Mouse (Mus musculus) heart, embryonic 10.5 days (tissue): ENCODE measurements around the gene Ctsf. TPM values are rescaled to one million over a fixed set of nuclear protein-coding genes. Genes with fewer than 3 reads are reported as not detected.
A peak's percentile ranks its signal among the peaks of the same experiment; 100 is the strongest.

Experiments
- DNase-seq: peaks from one replicate; pipeline ENCODE4 v3.0.0-alpha.2; 2017; ENCODE audit warnings: low spot score
- H3K27ac ChIP-seq: fragments of 300-500 bp; sonication (generic); 2 replicates; pipeline ENCODE4 v1.5.1; 2016; ENCODE audit warnings: mild to moderate bottlenecking
- H3K27me3 ChIP-seq: fragments of 300-500 bp; sonication (generic); 2 replicates; pipeline ENCODE4 v1.6.1; 2016; ENCODE audit warnings: mild to moderate bottlenecking; ENCODE audit not compliant: poor library complexity, insufficient read depth, severe bottlenecking
- H3K36me3 ChIP-seq: fragments of 300-500 bp; sonication (generic); 2 replicates; pipeline ENCODE4 v1.6.1; 2016; ENCODE audit warnings: mild to moderate bottlenecking, moderate library complexity
- H3K4me1 ChIP-seq: fragments of 300-500 bp; sonication (generic); 2 replicates; pipeline ENCODE4 v1.6.1; 2016; ENCODE audit warnings: mild to moderate bottlenecking
- H3K4me3 ChIP-seq: fragments of 300-500 bp; sonication (generic); 2 replicates; pipeline ENCODE4 v1.5.1; 2016; ENCODE audit warnings: mild to moderate bottlenecking, moderate library complexity
- H3K9me3 ChIP-seq: fragments of 300-500 bp; sonication (generic); 2 replicates; pipeline ENCODE4 v1.6.1; 2016; ENCODE audit warnings: mild to moderate bottlenecking, moderate library complexity
- WGBS: fragments of 180-500 bp; shearing (Covaris S2); methylation state at CpG from one replicate; pipeline ENCODE4 v1.1.7; 2016; 5-methylcytosine and 5-hydroxymethylcytosine counted together
- polyA plus RNA-seq: library from polyadenylated mRNA; unstranded; fragments of >200 nt; fragmentation: Nextera tagmentation; extraction: Ambion mirVana; gene quantifications from 2 replicates; pipeline ENCODE4 v1.2.1, GENCODE M21; 2016

The Ctsf gene
- polyA plus RNA-seq, 1 experiment from 2014 or later = 30.3 TPM

GRCm38 (mm10) chr19:4833977-4834376 lies 21.0 kb upstream of the Ctsf start:
- 86% methylated on average over 8 of the region's 8 CpGs for WGBS
- peaks cover 33% of the 10 kb centered on the region; the same call in 1 of the 2 replicates for H3K36me3 ChIP-seq

GRCm38 (mm10) chr19:4836096-4836495 lies 18.8 kb upstream of the Ctsf start:
- no peaks in the 10 kb centered on the region for H3K9me3 ChIP-seq
- peaks cover 26% of the 10 kb centered on the region; the same call in 1 of the 2 replicates for H3K36me3 ChIP-seq
- H3K27ac ChIP-seq = no peak overlapping the region
- 85% methylated on average over 2 of the region's 2 CpGs for WGBS
- H3K27me3 ChIP-seq = peaks cover 15% of the 10 kb centered on the region
- no peak for DNase-seq
- H3K4me3 ChIP-seq = no peak overlapping the region
- peaks cover 15% of the 10 kb centered on the region; the same call in 1 of the 2 replicates for H3K4me1 ChIP-seq

More at GRCm38 (mm10) chr19:4833977-4834376, 21.0 kb upstream of the Ctsf start:
- Histone ChIP-seq H3K27ac (no peak overlapping the region), H3K27me3 (no peaks in the 10 kb centered on the region), H3K4me1 (peaks cover 9% of the 10 kb centered on the region; the same call in 1 of the 2 replicates), H3K4me3 (no peak overlapping the region), H3K9me3 (no peaks in the 10 kb centered on the region)
- no peak for DNase-seq

GRCm38 (mm10) chr19:4837049-4837448 lies 17.9 kb upstream of the Ctsf start:
- H3K4me1 ChIP-seq = peaks cover 15% of the 10 kb centered on the region; the same call in 1 of the 2 replicates
- DNase-seq = no peak
- H3K4me3 ChIP-seq = no peak overlapping the region
- H3K27ac ChIP-seq = no peak overlapping the region
- H3K36me3 ChIP-seq = peaks cover 23% of the 10 kb centered on the region; the same call in 1 of the 2 replicates
- peaks cover 24% of the 10 kb centered on the region for H3K27me3 ChIP-seq
- WGBS = 94% methylated on average over 6 of the region's 6 CpGs
- no peaks in the 10 kb centered on the region for H3K9me3 ChIP-seq

- H3K4me1 ChIP-seq = peaks cover 15% of the 10 kb centered on the region; the same call in 1 of the 2 replicates
These were observed 16.3 kb upstream of the Ctsf start for GRCm38 (mm10) chr19:4838526-4839140.

GRCm38 (mm10) chr19:4839149-4839548 lies 15.8 kb upstream of the Ctsf start, which contains the start of the genes Ccs and Ccdc87:
TSS of gene Ccs (minus strand) at chr19:4839332.
TSS of gene Ccdc87 (plus strand) at chr19:4839366.
- H3K27me3 ChIP-seq = peaks cover 28% of the 10 kb centered on the region
- peak within 1 kb of the TSS; percentile 86 for H3K27ac ChIP-seq
- H3K36me3 ChIP-seq = peaks cover 6% of the 10 kb centered on the region; the same call in 1 of the 2 replicates
- DNase-seq = peak; percentile 98
- WGBS = under 1% methylated on average over 25 of the region's 25 CpGs
- H3K4me1 ChIP-seq = peaks cover 15% of the 10 kb centered on the region; the same call in 1 of the 2 replicates
- no peaks in the 10 kb centered on the region for H3K9me3 ChIP-seq
- peak within 1 kb of the TSS; percentile 70 for H3K4me3 ChIP-seq

More at GRCm38 (mm10) chr19:4838526-4839140, 16.3 kb upstream of the Ctsf start:
- H3K9me3 ChIP-seq = no peaks in the 10 kb centered on the region
- H3K27me3 ChIP-seq = peaks cover 28% of the 10 kb centered on the region
- no peak for DNase-seq
- H3K36me3 ChIP-seq = peaks cover 9% of the 10 kb centered on the region; the same call in 1 of the 2 replicates
- WGBS = 36% methylated on average over 10 of the region's 10 CpGs
- H3K4me3 ChIP-seq = peak overlapping the region; percentile 70
- H3K27ac ChIP-seq = peak overlapping the region; percentile 86

GRCm38 (mm10) chr19:4840848-4841247 lies 14.1 kb upstream of the Ctsf start:
- 73% methylated on average over 9 of the region's 9 CpGs for WGBS
- peaks cover 28% of the 10 kb centered on the region for H3K27me3 ChIP-seq
- H3K36me3 ChIP-seq = 0 out of 2 replicates have a peak, but pooled peaks cover 2% of the 10 kb centered on the region
- H3K4me3 ChIP-seq = no peak overlapping the region
- peaks cover 15% of the 10 kb centered on the region; the same call in 1 of the 2 replicates for H3K4me1 ChIP-seq
- DNase-seq = no peak
- no peaks in the 10 kb centered on the region for H3K9me3 ChIP-seq
- H3K27ac ChIP-seq = no peak overlapping the region

- WGBS = 60% methylated on average over 2 of the region's 2 CpGs
- peaks cover 28% of the 10 kb centered on the region for H3K27me3 ChIP-seq
- no peak overlapping the region for H3K4me3 ChIP-seq
- DNase-seq = no peak
- no peaks in the 10 kb centered on the region for H3K36me3 ChIP-seq
- H3K4me1 ChIP-seq = peaks cover 15% of the 10 kb centered on the region; the same call in 1 of the 2 replicates
- H3K9me3 ChIP-seq = no peaks in the 10 kb centered on the region
- no peak overlapping the region for H3K27ac ChIP-seq
These were observed 12.3 kb upstream of the Ctsf start for GRCm38 (mm10) chr19:4842611-4843010.

GRCm38 (mm10) chr19:4845846-4846245 lies 9.1 kb upstream of the Ctsf start:
- Histone ChIP-seq H3K27me3 (peaks cover 22% of the 10 kb centered on the region), H3K36me3 (no peaks in the 10 kb centered on the region), H3K27ac (no peak overlapping the region), H3K4me3 (no peak overlapping the region), H3K9me3 (no peaks in the 10 kb centered on the region), H3K4me1 (no peaks in the 10 kb centered on the region)
- 51% methylated on average over 2 of the region's 2 CpGs for WGBS
- no peak for DNase-seq

GRCm38 (mm10) chr19:4847490-4847889 lies 7.4 kb upstream of the Ctsf start:
- Histone ChIP-seq H3K27ac (no peak overlapping the region), H3K4me1 (no peaks in the 10 kb centered on the region), H3K27me3 (peaks cover 13% of the 10 kb centered on the region; the same call in 1 of the 2 replicates), H3K9me3 (no peaks in the 10 kb centered on the region), H3K4me3 (no peak overlapping the region), H3K36me3 (no peaks in the 10 kb centered on the region)
- WGBS = 26% methylated on average over 7 of the region's 7 CpGs
- DNase-seq = no peak

- H3K27ac ChIP-seq = no peak overlapping the region
- DNase-seq = no peak
- WGBS = 49% methylated on average over 4 of the region's 4 CpGs
These were observed 5.1 kb upstream of the Ctsf start for GRCm38 (mm10) chr19:4849800-4850199.

GRCm38 (mm10) chr19:4850281-4850680 lies 4.6 kb upstream of the Ctsf start:
- Histone ChIP-seq H3K36me3 (no peaks in the 10 kb centered on the region), H3K27me3 (peaks cover 12% of the 10 kb centered on the region; the same call in 1 of the 2 replicates), H3K4me1 (peaks cover 9% of the 10 kb centered on the region), H3K27ac (no peak overlapping the region), H3K9me3 (no peaks in the 10 kb centered on the region), H3K4me3 (no peak overlapping the region)
- WGBS = 41% methylated on average over 5 of the region's 5 CpGs
- DNase-seq = no peak

More at GRCm38 (mm10) chr19:4849800-4850199, 5.1 kb upstream of the Ctsf start:
- Histone ChIP-seq H3K27me3 (peaks cover 12% of the 10 kb centered on the region; the same call in 1 of the 2 replicates), H3K9me3 (no peaks in the 10 kb centered on the region), H3K4me1 (peaks cover 5% of the 10 kb centered on the region), H3K4me3 (no peak overlapping the region), H3K36me3 (no peaks in the 10 kb centered on the region)

GRCm38 (mm10) chr19:4855470-4855820 lies 515 bp downstream of the Ctsf start:
- Histone ChIP-seq H3K27ac (peak overlapping the region; percentile 82), H3K4me3 (peak overlapping the region; percentile 71), H3K36me3 (no peaks in the 10 kb centered on the region), H3K9me3 (no peaks in the 10 kb centered on the region), H3K27me3 (peaks cover 30% of the 10 kb centered on the region), H3K4me1 (peaks cover 16% of the 10 kb centered on the region)
- DNase-seq = no peak
- WGBS = 2% methylated on average over 14 of the region's 14 CpGs

- H3K4me1 ChIP-seq = peaks cover 16% of the 10 kb centered on the region
- no peaks in the 10 kb centered on the region for H3K9me3 ChIP-seq
- H3K27me3 ChIP-seq = peaks cover 24% of the 10 kb centered on the region
- no peak for DNase-seq
- H3K36me3 ChIP-seq = no peaks in the 10 kb centered on the region; the same call in 1 of the 2 replicates
- H3K4me3 ChIP-seq = peak overlapping the region; percentile 71
- H3K27ac ChIP-seq = no peak overlapping the region
- 74% methylated on average over 4 of the region's 4 CpGs for WGBS
These were observed 1.0 kb downstream of the Ctsf start for GRCm38 (mm10) chr19:4855951-4856350.
